Mouse (Mus musculus) forebrain, embryonic 16.5 days (tissue): ENCODE measurements around the gene Rps27. TPM values are rescaled to one million over a fixed set of nuclear protein-coding genes. Genes with fewer than 3 reads are reported as not detected.

Experiments
- ATAC-seq: fragments of 200-750 bp; cut with Nextera tagmentation; 2 replicates; pipeline ENCODE4 v1.8.0; 2017; ENCODE audit warnings: mild to moderate bottlenecking, moderate library complexity
- H3K27ac ChIP-seq: fragments of 300-500 bp; sonication (generic); 2 replicates; pipeline ENCODE4 v1.5.1; 2014; ENCODE audit warnings: low read length, control low read depth
- H3K27me3 ChIP-seq: fragments of 300-500 bp; sonication (generic); replicated peaks from 2 replicates; pipeline ENCODE4 v1.6.1; 2014; ENCODE audit warnings: low read length; ENCODE audit not compliant: control insufficient read depth, insufficient read depth
- H3K36me3 ChIP-seq: fragments of 300-500 bp; sonication (generic); 2 replicates; pipeline ENCODE4 v1.6.1; 2014; ENCODE audit not compliant: control insufficient read depth, insufficient read depth
- H3K4me1 ChIP-seq: fragments of 300-500 bp; sonication (generic); replicated peaks from 2 replicates; pipeline ENCODE4 v1.6.1; 2014; ENCODE audit warnings: low read length; ENCODE audit not compliant: control insufficient read depth, insufficient read depth
- H3K4me2 ChIP-seq: fragments of 300-500 bp; sonication (generic); 2 replicates; pipeline ENCODE4 v1.6.1; 2014; ENCODE audit warnings: mild to moderate bottlenecking, low read length, control low read depth
- H3K4me3 ChIP-seq: fragments of 300-500 bp; sonication (generic); replicated peaks from 2 replicates; pipeline ENCODE4 v1.5.1; 2014; ENCODE audit warnings: mild to moderate bottlenecking, low read length, control low read depth
- H3K9ac ChIP-seq: fragments of 300-500 bp; sonication (generic); replicated peaks from 2 replicates; pipeline ENCODE4 v1.6.1; 2014; ENCODE audit warnings: low read depth, low read length, control low read depth
- H3K9me3 ChIP-seq: fragments of 300-500 bp; sonication (generic); 2 replicates; pipeline ENCODE4 v1.6.1; 2016; ENCODE audit warnings: low read length; ENCODE audit not compliant: control insufficient read depth
- WGBS: fragments of 180-500 bp; shearing (Covaris S2); extraction: QIAGEN DNeasy Blood & Tissue Kit; methylation state at CpG from one replicate; pipeline ENCODE4 v1.1.7; 2014; 5-methylcytosine and 5-hydroxymethylcytosine counted together
- polyA plus RNA-seq: library from polyadenylated mRNA; unstranded; fragments of >200 nt; fragmentation: Nextera tagmentation; extraction: Ambion mirVana; gene quantifications from 2 replicates; pipeline ENCODE4 v1.2.1, GENCODE M21; 2015

Gene Rps27
- polyA plus RNA-seq, 1 experiment from 2014 or later = 790 TPM

GRCm38 (mm10) chr3:90197548-90197947 is 15.9 kb downstream of the Rps27 start:
- WGBS = 78% methylated on average over 1 of the region's 1 CpGs
- no peak overlapping the region for H3K4me3 ChIP-seq
- H3K36me3 ChIP-seq = no peaks in the 10 kb centered on the region
- no peak overlapping the region for H3K9ac ChIP-seq
- no peak for ATAC-seq
- H3K27ac ChIP-seq = no peak overlapping the region
- H3K27me3 ChIP-seq = no peaks in the 10 kb centered on the region
- no peaks in the 10 kb centered on the region for H3K4me1 ChIP-seq
- no peaks in the 10 kb centered on the region for H3K9me3 ChIP-seq
- H3K4me2 ChIP-seq = no peak overlapping the region

GRCm38 (mm10) chr3:90195644-90196043 is 17.8 kb downstream of the Rps27 start:
- H3K27ac ChIP-seq = no peak overlapping the region
- WGBS = 77% methylated on average over 1 of the region's 1 CpGs
- no peak overlapping the region for H3K9ac ChIP-seq
- ATAC-seq = no peak
- no peaks in the 10 kb centered on the region for H3K36me3 ChIP-seq
- no peak overlapping the region for H3K4me2 ChIP-seq
- H3K27me3 ChIP-seq = no peaks in the 10 kb centered on the region
- H3K4me3 ChIP-seq = no peak overlapping the region
- no peaks in the 10 kb centered on the region for H3K4me1 ChIP-seq
- H3K9me3 ChIP-seq = no peaks in the 10 kb centered on the region

GRCm38 (mm10) chr3:90194759-90195158 is 18.7 kb downstream of the Rps27 start:
- Histone ChIP-seq H3K4me1 (no peaks in the 10 kb centered on the region), H3K4me2 (no peak overlapping the region), H3K36me3 (no peaks in the 10 kb centered on the region), H3K9ac (no peak overlapping the region), H3K27me3 (no peaks in the 10 kb centered on the region), H3K4me3 (no peak overlapping the region), H3K9me3 (no peaks in the 10 kb centered on the region), H3K27ac (no peak overlapping the region)
- no peak for ATAC-seq
- WGBS = 20% methylated on average over 4 of the region's 4 CpGs

- Histone ChIP-seq H3K4me3 (no peak overlapping the region), H3K36me3 (no peaks in the 10 kb centered on the region), H3K4me1 (no peaks in the 10 kb centered on the region), H3K9me3 (no peaks in the 10 kb centered on the region), H3K9ac (no peak overlapping the region), H3K27ac (no peak overlapping the region), H3K4me2 (no peak overlapping the region), H3K27me3 (no peaks in the 10 kb centered on the region)
- no peak for ATAC-seq
- WGBS = 82% methylated on average over 11 of the region's 11 CpGs
Observed at GRCm38 (mm10) chr3:90190859-90191510, 22.5 kb downstream of the Rps27 start.

- 63% methylated on average over 3 of the region's 3 CpGs for WGBS
- Histone ChIP-seq H3K4me3 (no peak overlapping the region), H3K27ac (no peak overlapping the region), H3K27me3 (no peaks in the 10 kb centered on the region), H3K36me3 (no peaks in the 10 kb centered on the region), H3K9me3 (no peaks in the 10 kb centered on the region), H3K4me1 (no peaks in the 10 kb centered on the region), H3K4me2 (no peak overlapping the region), H3K9ac (no peak overlapping the region)
- no peak for ATAC-seq
Observed at GRCm38 (mm10) chr3:90183581-90183980, 29.9 kb downstream of the Rps27 start.

- no peaks in the 10 kb centered on the region for H3K4me1 ChIP-seq
- no peak overlapping the region for H3K4me3 ChIP-seq
- ATAC-seq = no peak
- H3K27me3 ChIP-seq = no peaks in the 10 kb centered on the region
- H3K9me3 ChIP-seq = no peaks in the 10 kb centered on the region
- 77% methylated on average over 3 of the region's 3 CpGs for WGBS
- no peak overlapping the region for H3K4me2 ChIP-seq
- H3K9ac ChIP-seq = no peak overlapping the region
- no peak overlapping the region for H3K27ac ChIP-seq
- H3K36me3 ChIP-seq = no peaks in the 10 kb centered on the region
Observed at GRCm38 (mm10) chr3:90179566-90179965, 33.9 kb downstream of the Rps27 start.

Other genes with a start within 250 kb of the Rps27 start
- gene Hax1, start 214.9 kb downstream of the Rps27 start, polyA plus RNA-seq = 134 and 145 TPM in 2 replicates
- 220 and 232 TPM in 2 replicates for gene 4933434E20Rik, start 162.0 kb downstream of the Rps27 start, polyA plus RNA-seq
- 146 and 158 TPM in 2 replicates for gene Ubap2l, start 161.0 kb downstream of the Rps27 start, polyA plus RNA-seq
- 471 and 509 TPM in 2 replicates for gene Tpm3, start 141.0 kb downstream of the Rps27 start, polyA plus RNA-seq
- gene Nup210l, start 109.5 kb downstream of the Rps27 start, polyA plus RNA-seq = 0.22 and 0.42 TPM in 2 replicates
- 21.7 and 22.2 TPM in 2 replicates for gene Rab13, start within 50 bp of the Rps27 start, polyA plus RNA-seq
- 106 and 114 TPM in 2 replicates for gene Jtb, start 17.9 kb upstream of the Rps27 start, polyA plus RNA-seq
- 2.7 and 3.3 TPM in 2 replicates for gene Creb3l4, start 29.9 kb upstream of the Rps27 start, polyA plus RNA-seq
- gene Slc39a1, start 34.5 kb upstream of the Rps27 start, polyA plus RNA-seq = 42.5 and 43.1 TPM in 2 replicates
- gene Crtc2, start 40.5 kb upstream of the Rps27 start, polyA plus RNA-seq = 18.5 and 23.2 TPM in 2 replicates
- 5.3 and 6.7 TPM in 2 replicates for gene Dennd4b, start 51.5 kb upstream of the Rps27 start, polyA plus RNA-seq
- 15.2 and 16.5 TPM in 2 replicates for gene Gatad2b, start 79.5 kb upstream of the Rps27 start, polyA plus RNA-seq
- gene Slc27a3, start 176.3 kb upstream of the Rps27 start, polyA plus RNA-seq = 17.1 and 20.0 TPM in 2 replicates
- 32.2 and 32.3 TPM in 2 replicates for gene Ints3, start 220.0 kb upstream of the Rps27 start, polyA plus RNA-seq